Mouse (Mus musculus) midbrain, embryonic 11.5 days (tissue): ENCODE measurements at regions not wholly inside any gene's neighbourhood (a gene's known extent, or its start where the extent isn't known, plus 50 kb on each side); places are given as distances from the start of the nearest gene placed in this dataset.

Experiments used
- ATAC-seq: fragments of 200-750 bp; cut with Nextera tagmentation; 2 replicates; pipeline ENCODE4 v1.8.0; 2017; ENCODE audit warnings: moderate TSS enrichment, moderate library complexity; ENCODE audit not compliant: low FRiP score
- DNase-seq: peaks from one replicate; pipeline ENCODE4 v3.0.0; 2015; ENCODE audit warnings: low spot score; ENCODE audit errors: missing footprints
- H3K27ac ChIP-seq: fragments of 300-500 bp; sonication (generic); 2 replicates; pipeline ENCODE4 v1.5.1; 2014; ENCODE audit warnings: low read depth, low read length
- H3K27me3 ChIP-seq: fragments of 300-500 bp; sonication (generic); 2 replicates; pipeline ENCODE4 v1.6.1; 2014; ENCODE audit warnings: mild to moderate bottlenecking, low read length, moderate library complexity, mixed read lengths; ENCODE audit not compliant: control insufficient read depth, insufficient read depth
- H3K36me3 ChIP-seq: fragments of 300-500 bp; sonication (generic); 2 replicates; pipeline ENCODE4 v1.6.1; 2014; ENCODE audit warnings: mild to moderate bottlenecking, low read length, moderate library complexity, mixed read lengths; ENCODE audit not compliant: control insufficient read depth, insufficient read depth
- H3K4me1 ChIP-seq: fragments of 300-500 bp; sonication (generic); 2 replicates; pipeline ENCODE4 v1.6.1; 2014; ENCODE audit warnings: low read length; ENCODE audit not compliant: control insufficient read depth, insufficient read depth
- H3K4me2 ChIP-seq: fragments of 300-500 bp; sonication (generic); 2 replicates; pipeline ENCODE4 v1.6.1; 2014; ENCODE audit warnings: mild to moderate bottlenecking, moderate library complexity
- H3K4me3 ChIP-seq: fragments of 300-500 bp; sonication (generic); 2 replicates; pipeline ENCODE4 v1.5.1; 2014; ENCODE audit warnings: low read depth, low read length
- H3K9ac ChIP-seq: fragments of 300-500 bp; sonication (generic); 2 replicates; pipeline ENCODE4 v1.6.1; 2014; ENCODE audit warnings: low read length
- H3K9me3 ChIP-seq: fragments of 300-500 bp; sonication (generic); 2 replicates; pipeline ENCODE4 v1.6.1; 2016; ENCODE audit warnings: low read length; ENCODE audit not compliant: control insufficient read depth
- WGBS: fragments of 180-500 bp; shearing (Covaris S2); extraction: QIAGEN DNeasy Blood & Tissue Kit; methylation state at CpG from one replicate; pipeline ENCODE4 v1.1.7; 2014; 5-methylcytosine and 5-hydroxymethylcytosine counted together

DNA sequence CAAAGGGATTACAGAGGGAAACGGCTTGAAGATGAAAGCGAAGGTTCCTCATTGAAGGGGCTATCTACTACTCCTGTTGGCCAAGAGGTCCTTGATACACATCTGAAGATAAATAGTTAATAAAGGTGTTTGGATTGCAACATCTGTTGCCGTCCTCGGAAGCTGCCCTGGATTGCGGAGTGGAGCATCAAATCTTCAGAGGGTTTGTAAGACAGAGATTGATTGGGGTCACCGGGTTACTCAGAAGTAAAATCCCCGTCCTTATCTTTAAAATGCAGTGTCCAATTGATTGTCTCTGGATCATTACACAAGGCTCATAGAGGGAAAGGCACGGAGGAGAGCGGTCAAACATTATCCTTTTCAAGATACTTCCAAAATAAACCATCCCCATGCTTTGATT lies 212.4 kb upstream of the Hes1 start:
- Histone ChIP-seq H3K9ac (no peak overlapping the region), H3K36me3 (no peaks in the 10 kb centered on the region), H3K27ac (no peak overlapping the region), H3K9me3 (no peaks in the 10 kb centered on the region), H3K4me1 (peaks cover 2% of the 10 kb centered on the region; the same call in 1 of the 2 replicates), H3K4me3 (no peak overlapping the region), H3K4me2 (no peak overlapping the region), H3K27me3 (no peaks in the 10 kb centered on the region; the same call in 1 of the 2 replicates)
- DNase-seq, result no peak
- 41% methylated on average over 9 of the region's 9 CpGs for WGBS
- no peak for ATAC-seq

DNA sequence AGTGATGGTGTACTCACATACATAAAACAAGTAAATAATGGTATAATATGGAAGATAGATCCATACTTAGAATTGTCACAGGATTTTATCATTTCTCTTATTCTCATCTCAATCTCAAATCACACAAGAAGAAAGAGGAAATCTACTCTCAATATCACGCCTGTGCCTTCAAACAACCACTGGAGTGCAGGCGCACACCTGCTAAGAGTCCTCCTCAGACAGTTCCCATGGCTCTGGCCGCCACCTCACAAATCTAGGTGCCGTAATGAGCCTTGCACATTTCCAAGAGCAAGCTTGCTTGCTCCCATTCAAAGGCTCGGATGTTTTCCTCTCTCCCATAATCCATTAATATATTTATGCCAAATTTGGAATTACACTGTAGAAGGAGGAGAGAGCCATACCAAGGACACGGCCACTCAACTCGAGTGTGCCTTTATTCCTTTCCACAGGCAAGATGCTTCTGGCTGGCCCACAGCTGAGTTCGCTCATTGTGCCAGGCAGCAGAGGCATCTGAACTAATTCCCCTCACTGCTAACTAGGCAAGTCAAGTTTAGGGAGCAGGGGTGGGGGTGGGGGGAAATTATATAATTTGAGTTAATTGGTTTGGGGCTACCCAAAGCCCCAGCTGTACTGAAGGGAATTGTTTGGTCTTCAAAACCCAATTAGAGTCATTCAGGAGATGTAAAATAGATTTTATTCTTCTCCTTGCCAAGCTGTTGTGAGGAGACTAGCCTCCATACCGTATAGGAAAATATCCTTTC lies 209.2 kb upstream of the Hes1 start:
- DNase-seq, result no peak
- no peak for ATAC-seq

DNA sequence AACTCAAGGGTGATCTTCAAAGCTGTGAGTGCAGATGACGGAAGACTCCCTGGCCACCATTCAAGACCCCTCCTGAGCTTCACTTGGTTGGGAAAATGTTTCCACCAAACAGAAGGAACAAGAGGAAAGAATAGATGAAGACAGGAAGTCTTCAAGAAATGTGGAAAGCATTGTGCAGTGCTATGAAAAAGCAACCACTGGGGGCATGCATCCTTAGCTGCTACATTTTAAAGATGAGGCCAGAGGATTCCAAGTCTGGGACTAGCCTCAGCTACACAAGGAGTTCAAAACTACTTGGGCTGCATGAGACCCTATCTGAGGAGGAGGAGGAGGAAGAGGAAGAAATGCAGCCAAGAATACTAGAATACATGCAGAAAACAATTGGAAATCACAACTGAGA lies 207.6 kb upstream of the Hes1 start:
- Histone ChIP-seq H3K4me2 (no peak overlapping the region), H3K9ac (no peak overlapping the region), H3K27ac (no peak overlapping the region), H3K4me1 (peaks cover 5% of the 10 kb centered on the region), H3K4me3 (no peak overlapping the region), H3K36me3 (no peaks in the 10 kb centered on the region), H3K9me3 (no peaks in the 10 kb centered on the region), H3K27me3 (peaks cover 5% of the 10 kb centered on the region; the same call in 1 of the 2 replicates)
- ATAC-seq (no peak), DNase-seq (no peak)
- WGBS, result 95% methylated on average over 1 of the region's 1 CpGs

More for the DNA sequence above, 209.2 kb upstream of the Hes1 start:
- H3K9ac ChIP-seq, result no peak overlapping the region
- no peak overlapping the region for H3K4me2 ChIP-seq
- H3K27me3 ChIP-seq, result peaks cover 2% of the 10 kb centered on the region; the same call in 1 of the 2 replicates
- H3K4me3 ChIP-seq, result no peak overlapping the region
- H3K27ac ChIP-seq, result no peak overlapping the region
- H3K4me1 ChIP-seq, result peaks cover 2% of the 10 kb centered on the region; the same call in 1 of the 2 replicates
- WGBS, result 93% methylated on average over 9 of the region's 9 CpGs
- H3K9me3 ChIP-seq, result no peaks in the 10 kb centered on the region
- no peaks in the 10 kb centered on the region for H3K36me3 ChIP-seq

DNA sequence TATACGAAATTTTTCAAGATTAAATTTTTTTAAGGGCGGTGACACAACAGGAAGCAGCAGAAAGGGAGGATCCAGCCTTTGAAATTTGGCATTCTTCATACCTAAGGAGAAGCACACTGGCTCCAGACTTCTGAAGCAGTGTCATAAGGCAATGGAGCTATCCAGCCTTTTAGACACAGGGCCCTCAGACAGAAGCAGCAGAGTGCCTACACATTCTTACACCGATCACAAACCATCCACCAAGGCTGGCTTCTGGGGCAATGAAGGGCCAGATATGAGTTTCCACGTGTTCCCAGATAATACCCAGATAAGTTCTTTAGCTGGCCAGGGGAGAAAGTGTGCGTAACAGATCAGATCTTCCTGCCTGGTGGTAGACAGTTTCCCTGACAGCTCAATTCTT lies 205.5 kb upstream of the Hes1 start:
- Histone ChIP-seq H3K4me2 (no peak overlapping the region), H3K4me1 (peaks cover 3% of the 10 kb centered on the region; the same call in 1 of the 2 replicates), H3K27me3 (peaks cover 5% of the 10 kb centered on the region; the same call in 1 of the 2 replicates), H3K9ac (no peak overlapping the region), H3K27ac (no peak overlapping the region), H3K9me3 (no peaks in the 10 kb centered on the region), H3K36me3 (no peaks in the 10 kb centered on the region), H3K4me3 (no peak overlapping the region)
- ATAC-seq (no peak), DNase-seq (no peak)
- WGBS, result 83% methylated on average over 5 of the region's 5 CpGs

GRCm38 (mm10) chr16:29860306-29860705 lies 203.9 kb upstream of the Hes1 start:
- DNase-seq (no peak), ATAC-seq (no peak)
- H3K9me3 ChIP-seq, result no peaks in the 10 kb centered on the region
- no peak overlapping the region for H3K4me2 ChIP-seq
- H3K4me1 ChIP-seq, result peaks cover 3% of the 10 kb centered on the region; the same call in 1 of the 2 replicates
- H3K4me3 ChIP-seq, result no peak overlapping the region
- WGBS, result 10% methylated on average over 6 of the region's 6 CpGs
- H3K9ac ChIP-seq, result no peak overlapping the region
- H3K27me3 ChIP-seq, result peaks cover 5% of the 10 kb centered on the region; the same call in 1 of the 2 replicates
- no peak overlapping the region for H3K27ac ChIP-seq
- H3K36me3 ChIP-seq, result no peaks in the 10 kb centered on the region

GRCm38 (mm10) chr16:29861056-29861455 lies 203.1 kb upstream of the Hes1 start:
- Histone ChIP-seq H3K4me1 (peaks cover 3% of the 10 kb centered on the region; the same call in 1 of the 2 replicates), H3K4me3 (no peak overlapping the region), H3K9ac (no peak overlapping the region), H3K4me2 (no peak overlapping the region), H3K27ac (no peak overlapping the region), H3K9me3 (no peaks in the 10 kb centered on the region), H3K36me3 (no peaks in the 10 kb centered on the region), H3K27me3 (peaks cover 5% of the 10 kb centered on the region; the same call in 1 of the 2 replicates)
- DNase-seq (no peak), ATAC-seq (no peak)
- 29% methylated on average over 4 of the region's 4 CpGs for WGBS

GRCm38 (mm10) chr16:29865075-29865740 lies 199.0 kb upstream of the Hes1 start:
- Histone ChIP-seq H3K4me3 (no peak overlapping the region), H3K4me1 (peaks cover 3% of the 10 kb centered on the region; the same call in 1 of the 2 replicates), H3K9ac (no peak overlapping the region), H3K4me2 (no peak overlapping the region), H3K27me3 (peaks cover 2% of the 10 kb centered on the region; the same call in 1 of the 2 replicates), H3K36me3 (no peaks in the 10 kb centered on the region), H3K9me3 (no peaks in the 10 kb centered on the region), H3K27ac (no peak overlapping the region)
- DNase-seq (no peak), ATAC-seq (no peak)
- WGBS, result 85% methylated on average over 17 of the region's 17 CpGs

- 80% methylated on average over 5 of the region's 5 CpGs for WGBS
- Histone ChIP-seq H3K36me3 (no peaks in the 10 kb centered on the region), H3K9ac (no peak overlapping the region), H3K27me3 (no peaks in the 10 kb centered on the region; the same call in 1 of the 2 replicates), H3K4me2 (no peak overlapping the region), H3K27ac (no peak overlapping the region), H3K4me3 (no peak overlapping the region), H3K9me3 (no peaks in the 10 kb centered on the region), H3K4me1 (peaks cover 5% of the 10 kb centered on the region)
- no peak for ATAC-seq
- no peak for DNase-seq
These were observed 192.8 kb upstream of the Hes1 start for GRCm38 (mm10) chr16:29871395-29871794.

- no peak overlapping the region for H3K27ac ChIP-seq
These were observed 188.0 kb upstream of the Hes1 start for GRCm38 (mm10) chr16:29876196-29876595.

More at GRCm38 (mm10) chr16:29876196-29876595, 188.0 kb upstream of the Hes1 start:
- Histone ChIP-seq H3K36me3 (no peaks in the 10 kb centered on the region), H3K4me3 (no peak overlapping the region), H3K4me1 (peaks cover 9% of the 10 kb centered on the region), H3K27me3 (peaks cover 2% of the 10 kb centered on the region; the same call in 1 of the 2 replicates), H3K9ac (no peak overlapping the region), H3K9me3 (no peaks in the 10 kb centered on the region), H3K4me2 (no peak overlapping the region)
- WGBS, result 7% methylated on average over 8 of the region's 8 CpGs
- ATAC-seq (peak; percentile 78; the same call in 1 of the 2 replicates), DNase-seq (no peak)
